In the genomic region with DNA sequence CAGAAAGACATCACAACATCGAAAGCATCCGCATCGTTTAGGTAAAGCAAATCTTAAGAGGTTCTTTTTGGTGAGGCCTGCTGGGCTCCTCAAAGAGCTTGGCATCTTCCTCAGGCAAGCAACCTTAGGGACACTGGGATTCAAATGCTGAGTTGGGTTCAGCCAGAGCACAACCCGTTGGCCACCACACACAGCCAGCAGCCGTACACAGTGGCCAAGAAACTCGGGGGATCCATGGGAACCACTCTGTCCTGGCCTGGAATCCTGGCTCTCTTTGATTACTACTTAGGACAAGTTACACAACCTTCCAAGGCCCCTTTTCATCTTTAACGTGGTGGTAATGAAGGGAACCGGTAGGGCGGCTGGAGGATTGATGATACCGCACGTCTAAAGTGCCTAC, we compare ENCODE assay signal across 14 mouse cellular contexts. TPM values are rescaled to one million over a fixed set of nuclear protein-coding genes. Genes with fewer than 3 reads are reported as not detected.
DNase-seq lines count a peak whose midpoint lies in the region; ATAC-seq lines count a peak whose summit lies in the region.
"Had no signal": no experiment of that assay in that cellular context is flagged by ENCODE, and none has a peak within 500 bp of the region (broad histone marks: within the 10 kb centered on the region; RNA-seq: fewer than 3 reads in every experiment).

No protein-coding gene starts in this region.

- no peaks in the 10 kb centered on the region for H3K9me3 ChIP-seq in intestine, embryonic 15.5 days
- H3K9me3 ChIP-seq: forebrain, embryonic 15.5 days; hindbrain, embryonic 15.5 days; liver, embryonic 13.5 days; stomach, embryonic 15.5 days had no signal

- no peak overlapping the region for H3K27ac ChIP-seq in intestine, embryonic 15.5 days
- H3K27ac ChIP-seq: forebrain, embryonic 15.5 days; hindbrain, embryonic 15.5 days; liver, embryonic 13.5 days; stomach, embryonic 15.5 days had no signal

- 83% methylated on average over 11 of the region's 11 CpGs for WGBS in intestine, embryonic 15.5 days

- H3K4me1 ChIP-seq in intestine, embryonic 15.5 days (replicated peaks): no peaks in the 10 kb centered on the region
- H3K4me1 ChIP-seq: hindbrain, embryonic 15.5 days; liver, embryonic 13.5 days; stomach, embryonic 15.5 days had no signal

- H3K9ac ChIP-seq in intestine, embryonic 15.5 days: no peak overlapping the region
- H3K9ac ChIP-seq: forebrain, embryonic 15.5 days; hindbrain, embryonic 15.5 days; liver, embryonic 13.5 days; stomach, embryonic 15.5 days had no signal

- H3K4me2 ChIP-seq in intestine, embryonic 15.5 days (replicated peaks): no peak overlapping the region
- H3K4me2 ChIP-seq: forebrain, embryonic 15.5 days; hindbrain, embryonic 15.5 days; liver, embryonic 13.5 days; stomach, embryonic 15.5 days had no signal

- H3K36me3 ChIP-seq in intestine, embryonic 15.5 days: no peaks in the 10 kb centered on the region
- H3K36me3 ChIP-seq: forebrain, embryonic 15.5 days; hindbrain, embryonic 15.5 days; liver, embryonic 13.5 days; stomach, embryonic 15.5 days had no signal

- peak; percentile 39 for DNase-seq in cerebellum, adult 9-11 months
- DNase-seq in lung, postnatal 36 days: peak; percentile 35
- no peak for DNase-seq in lung, postnatal 14 days
- DNase-seq in heart, adult 8-10 months (ENCODE audit: low spot score): peak; percentile 41
- peak; percentile 15 to 43 for DNase-seq in right cerebral cortex, adult 2 months (ENCODE audit: low spot score in 2 of 2)
- DNase-seq: kidney, postnatal 4 days; liver, embryonic 13.5 days had no signal

- no peak for ATAC-seq in cerebellum, adult (ENCODE audit: insufficient number of reproducible peaks, low FRiP score, low TSS enrichment)
- ATAC-seq in erythroid progenitor cell, adult 5-6 weeks (replicated peaks; ENCODE audit: low FRiP score, poor library complexity, severe bottlenecking): no peak
- no peak for ATAC-seq in intestine, embryonic 15.5 days
- ATAC-seq: forebrain, embryonic 15.5 days had no signal

- H3K27me3 ChIP-seq in intestine, embryonic 15.5 days (replicated peaks): no peaks in the 10 kb centered on the region
- H3K27me3 ChIP-seq: forebrain, embryonic 15.5 days; hindbrain, embryonic 15.5 days; liver, embryonic 13.5 days; stomach, embryonic 15.5 days had no signal

- H3K4me3 ChIP-seq in intestine, embryonic 15.5 days (replicated peaks): no peak overlapping the region
- H3K4me3 ChIP-seq: forebrain, embryonic 15.5 days; hindbrain, embryonic 15.5 days; liver, embryonic 13.5 days; stomach, embryonic 15.5 days had no signal

RNA-seq across cellular contexts. Expression of a gene that starts 16.1 kb away (rescaled TPM):
- 10 to 100 TPM in 2 of 4 experiments, 1 to 10 TPM in 2; 7.4 to 11.0 (median 9.2) TPM for total RNA-seq in heart, adult 8-10 months (2022)
- total RNA-seq in erythroid progenitor cell, adult 5-6 weeks (2015; ENCODE audit: low replicate concordance): 2.1 and 2.2 TPM in 2 replicates
- total RNA-seq in erythroid progenitor cell, adult 5-6 weeks (2017; ENCODE audit: low replicate concordance): 0.15 TPM in 1 of 2 replicates, not detected in the other
- 5.0 and 5.4 TPM in 2 replicates for polyA plus RNA-seq in intestine, embryonic 15.5 days (2015; fragmentation: Nextera tagmentation; extraction: Ambion mirVana)

RNA-seq across cellular contexts. Expression of a gene that starts 58.7 kb away (rescaled TPM):
- under 1 TPM in 2 of 4 experiments, not detected in 2; 0.49 to 0.75 TPM for total RNA-seq in heart, adult 8-10 months (2022)
- total RNA-seq in erythroid progenitor cell, adult 5-6 weeks (2015; ENCODE audit: low replicate concordance): not detected in 2 replicates
- not detected in 2 replicates for total RNA-seq in erythroid progenitor cell, adult 5-6 weeks (2017; ENCODE audit: low replicate concordance)
- 37.5 and 60.8 TPM in 2 replicates for polyA plus RNA-seq in intestine, embryonic 15.5 days (2015; fragmentation: Nextera tagmentation; extraction: Ambion mirVana)
- total RNA-seq: neutrophil, adult 5-6 weeks had no signal
- polyA plus RNA-seq: forebrain, embryonic 15.5 days; hindbrain, embryonic 15.5 days; liver, embryonic 13.5 days had no signal
